Mouse (Mus musculus): Measurements from ENCODE around the gene Aff4.

- TF ChIP-seq POLR2A (IDR thresholded peaks at IDR 0.05; ENCODE audit: control insufficient read depth, extremely low read depth, insufficient read depth, low read length, poor library complexity): no peak
- TF ChIP-seq CTCF (IDR thresholded peaks at IDR 0.05; ENCODE audit: borderline replicate concordance, control insufficient read depth, extremely low read depth, insufficient read depth, low read length, poor library complexity): no peak
These were observed 78.5 kb downstream of the Aff4 start for GRCm38 (mm10) chr11:53429182-53429581.

Measured in thymus, adult 2 months (tissue).